Mouse (Mus musculus) liver, postnatal 0 days (tissue): ENCODE data around the gene Lrrc4.

Experiments
- CTCF ChIP-seq: sonication (generic); IDR thresholded peaks from 2 replicates; pipeline ENCODE4 v1.5.1; 2016; ENCODE audit warnings: antibody characterized with exemption, low read depth
- EP300 ChIP-seq: IDR thresholded peaks from 2 replicates; pipeline ENCODE4 v1.6.1; 2016; ENCODE audit warnings: antibody characterized with exemption, low read depth, mild to moderate bottlenecking

DNA sequence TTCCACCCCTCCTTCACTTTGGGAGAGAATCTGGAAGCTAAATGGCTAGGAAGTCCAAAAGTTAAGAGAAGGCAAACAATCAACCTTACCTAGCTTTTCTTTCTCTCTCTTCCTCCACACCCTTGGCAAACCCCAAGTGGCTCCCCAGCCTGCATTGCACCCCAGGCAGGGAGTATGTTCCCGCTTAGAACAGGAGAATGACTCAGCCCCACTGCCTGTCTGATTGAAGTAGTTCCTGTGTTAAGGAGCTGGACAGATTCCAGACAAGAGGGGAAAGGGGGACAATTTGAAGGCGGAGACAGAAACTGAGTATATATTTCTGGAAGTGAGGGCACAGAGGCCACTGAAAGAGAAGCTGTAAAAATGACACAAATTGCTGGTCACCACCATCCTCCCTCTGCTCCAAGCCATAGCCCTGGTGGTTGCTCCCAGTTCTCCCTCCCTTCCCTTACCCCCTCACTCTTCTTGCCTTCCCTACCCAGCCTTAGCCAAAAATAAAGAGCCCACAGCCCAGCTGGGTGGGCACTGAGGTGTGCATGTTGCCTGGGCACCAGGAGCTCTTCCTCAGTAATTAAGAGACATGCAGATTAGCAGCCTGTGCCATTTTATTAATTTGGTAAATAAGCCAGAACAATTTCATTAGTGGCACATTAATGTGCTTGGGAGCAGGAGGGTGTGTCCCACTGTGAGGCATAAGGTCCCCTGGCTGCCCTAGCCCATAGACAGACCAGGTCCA, 36.1 kb upstream of the Lrrc4 start:
- no peak for TF ChIP-seq CTCF
- no peak for TF ChIP-seq EP300
